Mouse (Mus musculus) c-Kit-positive CD71-positive TER-119-positive erythroid progenitor cells, embryonic 14.5 days (primary cell): ENCODE results near the gene Psmf1.

Experiments
- DNase-seq: peaks from one replicate; pipeline ENCODE4 v3.0.0-alpha.2; 2013; ENCODE audit warnings: low spot score

Psmf1 gene

GRCm38 (mm10) chr2:151743845-151744244, at the start of gene Psmf1:
Gene Psmf1, minus strand, starts transcription at chr2:151744186.
- DNase-seq: no peak

- DNase-seq: no peak
These were observed 47.2 kb upstream of the Psmf1 start for GRCm38 (mm10) chr2:151791156-151791555.

DNA sequence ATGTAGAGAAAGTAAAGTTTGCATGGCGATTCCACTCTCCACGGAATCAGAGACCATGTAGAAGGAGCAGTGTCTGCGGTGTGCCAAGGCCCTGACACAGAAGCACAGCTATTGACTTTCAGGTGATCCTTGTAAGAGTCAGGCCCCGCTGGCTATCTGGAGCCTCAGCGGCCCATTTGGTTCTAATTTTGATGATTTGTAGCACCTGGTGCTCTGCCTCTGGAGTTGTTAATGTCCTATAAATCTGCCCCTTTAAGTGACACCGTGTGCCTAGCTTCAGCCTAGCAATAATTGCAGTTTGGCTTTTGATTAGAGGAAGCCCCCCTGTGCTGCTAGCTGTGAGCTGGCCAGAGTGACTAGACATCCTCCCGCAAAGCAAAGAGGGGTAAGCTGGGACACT, 46.2 kb upstream of the Psmf1 start:
- no peak for DNase-seq

- no peak for DNase-seq
These were observed 44.4 kb upstream of the Psmf1 start for GRCm38 (mm10) chr2:151788221-151788977.

DNA sequence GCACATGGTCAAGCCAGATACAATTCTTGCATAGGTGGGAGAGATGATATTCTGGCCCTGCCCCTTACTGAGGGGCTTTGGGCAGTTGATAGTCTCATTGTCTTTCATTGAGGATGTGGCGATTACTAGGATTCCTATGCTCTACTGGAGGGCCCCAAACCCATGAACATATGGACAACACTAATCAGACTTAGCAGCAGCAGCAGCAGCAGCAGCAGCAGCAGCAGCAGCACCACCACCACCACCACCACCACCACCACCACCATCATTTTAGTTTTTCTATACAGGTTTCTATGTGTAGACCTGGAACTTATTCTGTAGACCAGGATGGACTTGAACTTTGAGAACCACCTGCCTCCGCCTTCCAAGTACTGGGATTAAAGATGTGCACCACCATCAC, 39.5 kb upstream of the Psmf1 start:
- DNase-seq: no peak

DNA sequence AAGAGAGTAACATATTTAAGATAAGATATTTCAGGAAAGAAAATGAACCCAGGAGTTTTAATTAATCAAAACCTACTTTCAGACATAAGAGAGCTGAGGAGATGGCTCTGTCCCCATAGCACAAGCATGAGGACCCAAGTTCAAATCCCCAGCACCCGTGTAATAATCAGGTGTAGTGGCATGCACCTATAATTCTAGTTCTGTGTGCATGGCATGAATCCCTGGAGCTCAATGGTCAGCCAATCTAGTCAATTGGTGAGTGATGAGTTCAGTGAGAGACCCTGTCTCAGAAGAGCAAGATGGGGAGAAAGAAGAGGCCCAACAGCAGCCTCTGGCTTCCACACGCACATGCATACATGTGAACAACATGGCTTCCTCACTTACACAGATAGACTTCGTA, 33.4 kb upstream of the Psmf1 start:
- DNase-seq: no peak

GRCm38 (mm10) chr2:151773476-151773875, 29.5 kb upstream of the Psmf1 start:
- no peak for DNase-seq

- DNase-seq: no peak
These were observed 28.2 kb upstream of the Psmf1 start for GRCm38 (mm10) chr2:151772169-151772568.

DNA sequence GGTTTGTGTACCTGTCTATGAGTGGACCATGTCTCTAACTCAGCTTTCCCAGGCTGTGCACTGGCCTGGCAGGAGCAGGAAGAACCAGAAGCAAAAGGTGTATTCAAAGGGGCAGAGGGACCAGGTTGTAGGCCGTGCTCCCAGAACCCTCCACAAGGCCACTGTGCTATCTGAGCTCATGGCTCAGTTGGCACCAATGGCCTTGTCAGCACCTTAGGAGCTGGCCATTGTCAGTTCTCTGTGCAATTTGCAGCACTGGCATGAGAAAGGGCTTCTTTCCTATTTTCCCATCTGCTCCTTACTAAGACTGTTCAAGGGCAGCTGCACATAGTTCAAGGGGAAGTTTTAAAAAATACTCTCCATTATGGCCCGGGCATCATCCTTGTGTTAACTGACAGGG, 20.6 kb upstream of the Psmf1 start:
- DNase-seq: no peak

DNA sequence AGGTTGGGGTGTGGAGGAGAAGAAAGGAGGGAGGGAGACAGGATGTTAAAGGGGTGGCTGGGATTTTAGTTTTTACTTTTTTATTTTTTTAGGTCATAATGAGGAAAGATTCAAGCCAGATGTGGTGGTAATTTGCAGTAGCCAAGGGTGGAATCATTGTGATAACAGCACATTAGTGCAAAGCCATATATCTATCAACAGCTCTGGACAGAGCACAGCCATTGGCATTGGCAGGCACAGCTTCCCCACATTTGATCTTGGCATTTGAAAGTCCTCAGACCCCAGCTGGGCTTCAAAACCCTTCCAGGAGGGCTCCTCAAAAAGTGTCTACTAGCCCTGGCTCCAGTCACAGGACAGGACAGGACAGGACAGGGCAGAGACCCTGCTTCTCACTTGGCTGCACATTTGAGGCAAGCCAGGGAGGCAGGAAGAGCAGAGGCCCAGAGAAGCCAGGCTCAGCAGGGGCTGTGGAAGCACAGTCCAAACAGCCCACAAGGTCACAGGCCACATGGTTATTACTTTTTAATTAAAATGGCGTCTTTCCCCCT, 14.9 kb upstream of the Psmf1 start:
- no peak for DNase-seq

DNA sequence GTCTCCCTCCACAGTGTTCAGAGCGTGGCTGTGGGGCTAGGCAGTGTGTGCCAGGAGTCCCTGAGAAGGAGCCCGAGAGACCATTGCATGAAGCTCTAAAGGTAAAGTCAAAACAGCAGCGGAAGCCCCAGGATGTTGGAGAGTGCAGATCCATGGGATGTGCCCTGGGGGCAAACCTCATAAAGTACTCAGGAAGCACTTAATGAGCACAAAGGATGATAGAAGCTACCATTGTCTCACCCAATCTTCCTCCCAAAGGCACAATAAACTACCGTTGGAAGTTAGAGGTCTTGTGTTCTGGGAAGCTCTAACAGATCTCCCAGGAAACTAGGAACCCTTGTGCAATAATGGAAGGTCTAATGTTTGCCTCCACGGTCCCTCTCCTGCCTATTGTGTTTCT, 13.5 kb upstream of the Psmf1 start:
- DNase-seq: no peak

DNA sequence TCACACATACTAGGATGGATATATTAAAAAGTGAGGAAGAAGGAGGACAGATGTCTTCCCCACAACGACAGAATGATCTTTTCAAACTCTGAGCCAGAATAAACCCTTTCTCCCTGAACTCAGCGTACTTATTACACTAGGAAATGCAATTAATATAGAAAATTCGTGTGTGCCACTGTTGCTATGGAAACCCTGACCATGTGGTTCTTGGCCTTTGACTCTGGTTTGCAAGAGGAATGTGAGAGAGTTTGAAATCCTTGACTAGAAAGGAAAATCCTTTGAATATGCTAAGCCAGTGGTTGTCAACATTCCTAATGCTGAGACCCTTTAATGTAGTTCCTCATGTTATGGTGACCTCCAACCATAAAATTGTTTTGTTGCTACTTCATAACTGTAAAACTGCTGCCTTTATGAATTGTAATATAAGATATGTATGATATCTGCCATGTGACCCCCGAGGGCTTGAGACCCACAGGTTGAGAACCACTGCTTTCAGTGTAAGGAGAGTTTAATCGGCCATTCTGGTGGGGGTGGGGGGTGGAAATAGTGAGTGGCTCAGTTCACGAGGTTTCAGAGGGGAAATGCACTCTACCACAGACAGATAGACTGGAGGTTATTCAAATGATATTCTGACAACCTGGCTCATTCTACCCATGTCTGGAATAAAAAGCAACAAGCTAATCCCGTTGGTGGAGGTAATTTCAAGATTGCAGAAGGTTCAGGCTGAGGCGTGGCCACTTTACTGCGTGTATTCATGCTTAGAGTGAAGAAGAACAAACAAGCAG, 12.5 kb upstream of the Psmf1 start:
- DNase-seq: no peak

- DNase-seq: no peak
These were observed 7.3 kb upstream of the Psmf1 start for GRCm38 (mm10) chr2:151751330-151751729.

DNA sequence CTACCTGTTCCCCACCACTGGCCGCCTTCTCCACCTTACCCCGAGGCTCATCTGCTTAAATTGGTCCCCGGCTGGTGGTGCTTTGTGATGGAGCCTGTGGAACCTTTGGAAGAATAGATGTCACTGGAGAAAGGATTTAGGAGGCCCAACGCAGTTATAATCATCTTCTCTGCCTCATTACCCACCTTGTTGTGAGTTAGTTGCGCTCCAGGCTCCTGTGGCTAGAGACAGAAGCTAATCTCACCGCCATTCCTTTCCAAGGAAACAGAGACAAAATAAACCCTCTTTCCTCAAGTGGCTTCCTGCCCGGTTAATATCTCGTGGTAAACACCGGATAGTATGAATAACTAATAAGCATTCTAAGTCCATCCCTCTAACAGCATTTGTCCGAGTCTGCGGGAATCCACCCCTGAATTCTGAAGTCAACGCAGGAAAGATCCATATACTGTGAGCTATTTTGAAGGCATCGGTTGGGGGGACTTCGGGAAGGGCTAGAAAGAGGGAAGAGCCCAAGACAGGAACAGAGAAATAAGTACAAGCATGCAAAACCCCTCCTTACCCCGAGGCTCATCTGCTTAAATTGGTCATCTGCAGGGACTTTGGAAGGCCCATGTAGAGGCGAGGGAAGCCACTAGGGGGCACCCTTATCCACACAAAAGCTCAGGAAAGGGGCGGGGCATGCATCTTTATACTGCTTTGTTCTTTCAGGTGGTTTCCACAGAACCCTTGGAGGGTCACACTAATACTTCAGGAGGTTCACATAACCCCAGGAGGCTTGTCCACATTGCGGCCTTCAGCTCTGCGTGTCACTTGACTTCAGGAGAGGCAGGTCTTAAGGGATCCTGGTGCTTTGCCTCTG, 4.1 kb upstream of the Psmf1 start:
- DNase-seq: peak; percentile 75

DNA sequence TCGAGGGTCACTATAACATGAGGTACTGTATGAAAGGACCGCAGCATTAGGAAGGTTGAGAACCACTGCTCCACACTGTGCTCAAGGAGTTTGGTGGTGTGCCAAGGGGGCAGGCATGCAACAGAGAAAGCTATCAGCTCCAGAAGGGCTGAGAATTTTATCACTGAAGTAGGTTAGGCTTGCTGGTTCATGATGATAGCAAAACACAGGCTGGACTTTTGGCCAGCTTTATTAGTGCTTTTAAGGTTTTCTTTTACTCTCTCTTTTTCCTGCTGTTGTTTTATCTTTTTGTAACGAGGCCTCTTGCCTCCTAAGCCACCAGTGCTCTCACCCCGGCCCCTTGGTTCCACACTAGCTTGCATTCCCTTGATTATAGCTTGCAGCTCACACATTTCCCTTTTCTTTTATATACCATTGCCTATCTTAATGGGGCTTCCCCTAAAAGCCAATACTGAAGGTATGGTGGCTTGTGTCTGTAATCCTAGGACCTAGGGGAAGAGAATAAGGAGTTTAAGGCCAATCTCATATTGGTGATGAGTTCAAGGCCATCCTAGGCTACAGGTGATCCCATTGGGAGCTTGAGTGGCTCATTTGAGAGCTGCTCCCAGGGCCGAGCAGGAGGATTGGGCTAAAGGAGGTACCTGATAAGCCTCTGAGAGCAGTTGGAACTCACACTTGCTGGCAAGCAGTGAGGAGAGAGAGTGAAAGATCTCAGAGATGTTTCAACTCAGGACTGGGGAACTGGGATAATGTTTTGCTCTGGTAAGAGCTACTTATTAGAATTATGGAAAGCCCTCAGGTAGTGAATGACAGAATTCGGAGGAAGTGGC, 921 bp downstream of the Psmf1 start:
- DNase-seq: peak; percentile 73

GRCm38 (mm10) chr2:151742084-151742483, 1.9 kb downstream of the Psmf1 start:
- DNase-seq: peak; percentile 50

- peak; percentile 88 for DNase-seq
These were observed 3.1 kb downstream of the Psmf1 start for GRCm38 (mm10) chr2:151740741-151741526.

DNA sequence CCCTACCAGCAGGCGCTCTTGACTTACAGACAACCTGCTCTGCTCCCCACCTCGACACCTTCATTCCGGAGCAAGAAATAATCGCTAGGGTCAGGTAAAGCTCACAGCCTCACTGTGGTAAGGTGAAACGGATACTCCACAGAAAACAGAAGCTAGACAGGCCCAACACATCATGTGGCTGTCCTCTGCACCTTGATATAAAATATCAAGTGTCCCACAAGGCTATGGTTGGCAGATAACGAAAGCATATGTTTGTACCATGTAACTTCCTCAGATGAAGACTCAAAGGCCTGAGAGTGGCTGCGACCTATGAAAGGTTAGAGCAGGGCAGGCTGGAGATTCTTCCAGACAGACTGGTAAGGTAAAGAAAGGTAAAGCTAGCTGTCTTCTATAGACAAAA, 4.5 kb downstream of the Psmf1 start:
- peak; percentile 47 for DNase-seq

DNA sequence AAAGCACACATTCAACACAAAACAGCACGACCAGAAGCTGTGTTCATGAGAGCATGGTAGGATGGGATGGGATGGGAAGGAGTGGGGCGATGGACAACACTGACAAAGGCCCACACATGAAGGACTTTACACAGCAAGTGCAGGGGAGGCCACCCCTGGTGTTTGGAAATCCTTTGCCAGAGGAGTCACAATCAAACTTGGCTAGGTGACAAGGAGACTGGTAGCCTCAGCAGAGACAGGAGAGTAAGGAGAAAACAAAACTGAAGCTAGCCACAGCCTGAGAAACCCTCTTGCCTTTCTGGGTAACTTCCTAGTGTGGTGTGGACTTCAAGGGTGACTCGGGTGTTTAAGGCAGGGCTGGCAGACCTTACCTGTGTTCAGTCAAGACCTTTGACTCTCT, 4.9 kb downstream of the Psmf1 start:
- DNase-seq: no peak

- peak; percentile 42 for DNase-seq
These were observed 5.5 kb downstream of the Psmf1 start for GRCm38 (mm10) chr2:151738460-151738859.

DNA sequence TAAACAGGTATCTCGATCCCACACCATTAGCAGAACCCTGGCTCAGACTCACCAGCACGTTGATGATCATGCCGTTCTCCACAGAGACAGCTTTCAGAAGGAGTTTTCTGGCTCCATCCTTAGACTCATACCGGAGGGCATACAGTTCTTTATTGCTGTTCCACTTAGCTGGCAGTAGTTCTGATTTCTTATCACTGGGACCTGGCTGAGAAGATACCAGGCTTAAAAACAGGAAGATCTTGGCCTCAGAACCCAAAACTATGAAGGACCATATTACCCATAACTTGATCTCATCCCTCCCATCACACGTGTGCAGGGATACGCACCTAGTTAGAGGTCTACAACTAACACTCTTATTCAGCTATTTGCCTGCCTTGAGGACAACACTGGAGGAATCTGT, 8.6 kb downstream of the Psmf1 start:
- no peak for DNase-seq
